Mouse (Mus musculus) thymus, adult 2 months (tissue): ENCODE data around the gene Cactin. TPM values are rescaled to one million over a fixed set of nuclear protein-coding genes. Genes with fewer than 3 reads are reported as not detected.
A peak's percentile ranks its signal among the peaks of the same experiment; 100 is the strongest.

Experiments used
- DNase-seq: peaks from one replicate; pipeline ENCODE4 v3.0.0; 2021
- H3K27ac ChIP-seq: fragments of 200-500 bp; 2 replicates; pipeline ENCODE4 v1.5.1; 2012; ENCODE audit warnings: low read length, control low read depth; ENCODE audit not compliant: control insufficient read depth, insufficient read depth
- H3K27me3 ChIP-seq: fragments of 200-500 bp; 2 replicates; pipeline ENCODE4 v1.6.1; 2012; ENCODE audit warnings: mild to moderate bottlenecking, low read length, moderate library complexity, mixed read lengths; ENCODE audit not compliant: control insufficient read depth, insufficient read depth
- H3K36me3 ChIP-seq: fragments of 200-500 bp; 2 replicates; pipeline ENCODE4 v1.6.1; 2012; ENCODE audit warnings: mild to moderate bottlenecking, low read length, moderate library complexity; ENCODE audit not compliant: control insufficient read depth, insufficient read depth
- H3K4me1 ChIP-seq: fragments of 200-500 bp; replicated peaks from 2 replicates; pipeline ENCODE4 v1.6.1; 2012; ENCODE audit warnings: low read length; ENCODE audit not compliant: control insufficient read depth, insufficient read depth
- H3K4me3 ChIP-seq: fragments of 200-500 bp; 2 replicates; pipeline ENCODE4 v1.5.1; 2012; ENCODE audit warnings: mild to moderate bottlenecking, low read length, control low read depth, moderate library complexity; ENCODE audit not compliant: control insufficient read depth, insufficient read depth
- CTCF ChIP-seq: fragments of 200-500 bp; IDR thresholded peaks from 2 replicates; pipeline ENCODE4 v1.5.1; 2012; ENCODE audit warnings: mild to moderate bottlenecking, control low read depth, low read length, moderate library complexity, borderline replicate concordance; ENCODE audit not compliant: control insufficient read depth, poor library complexity, insufficient read depth; ENCODE audit errors: extremely low read depth
- POLR2A ChIP-seq: fragments of 200-500 bp; IDR thresholded peaks from 2 replicates; pipeline ENCODE4 v1.6.1; 2012; ENCODE audit warnings: mild to moderate bottlenecking, low read length, control low read depth, moderate library complexity; ENCODE audit not compliant: control insufficient read depth, poor library complexity, insufficient read depth; ENCODE audit errors: extremely low read depth
- WGBS: fragments of 180-500 bp; shearing (Covaris S2); methylation state at CpG from one replicate; pipeline ENCODE4 v1.1.7; 2018; 5-methylcytosine and 5-hydroxymethylcytosine counted together
- polyA plus RNA-seq: library from polyadenylated mRNA; depleted of rRNA; stranded (reverse); fragments of >200 nt; gene quantifications from 2 replicates; pipeline ENCODE4 v1.2.3, GENCODE M21; 2012

The Cactin gene
- polyA plus RNA-seq, 1 experiment, result 89.3 TPM

GRCm38 (mm10) chr10:81316338-81317060 is 4.4 kb upstream of the Cactin start:
- peaks cover 30% of the 10 kb centered on the region for H3K36me3 ChIP-seq
- WGBS, result 85% methylated on average over 16 of the region's 16 CpGs
- H3K4me3 ChIP-seq, result no peak overlapping the region
- H3K27me3 ChIP-seq, result no peaks in the 10 kb centered on the region
- peaks cover 22% of the 10 kb centered on the region for H3K4me1 ChIP-seq
- no peak for DNase-seq
- H3K27ac ChIP-seq, result no peak overlapping the region
- TF ChIP-seq CTCF (peak; percentile 4; the same call in 1 of the 2 replicates), POLR2A (no peak)

- Histone ChIP-seq H3K4me1 (peaks cover 24% of the 10 kb centered on the region), H3K36me3 (peaks cover 23% of the 10 kb centered on the region), H3K27ac (no peak overlapping the region), H3K27me3 (no peaks in the 10 kb centered on the region), H3K4me3 (no peak overlapping the region)
- 70% methylated on average over 20 of the region's 20 CpGs for WGBS
- no peak for TF ChIP-seq POLR2A
- TF ChIP-seq CTCF, result no peak
- DNase-seq, result no peak
Observed at GRCm38 (mm10) chr10:81317273-81317672, 3.6 kb upstream of the Cactin start.

- DNase-seq, result no peak
- H3K36me3 ChIP-seq, result peaks cover 28% of the 10 kb centered on the region
- no peaks in the 10 kb centered on the region for H3K27me3 ChIP-seq
- H3K4me3 ChIP-seq, result no peak overlapping the region
- 93% methylated on average over 13 of the region's 13 CpGs for WGBS
- peaks cover 27% of the 10 kb centered on the region for H3K4me1 ChIP-seq
- TF ChIP-seq POLR2A (no peak), CTCF (no peak)
- no peak overlapping the region for H3K27ac ChIP-seq
Observed at GRCm38 (mm10) chr10:81318589-81319329, 2.1 kb upstream of the Cactin start.

GRCm38 (mm10) chr10:81319330-81319699 is 1.6 kb upstream of the Cactin start:
- 48% methylated on average over 8 of the region's 8 CpGs for WGBS
- Histone ChIP-seq H3K36me3 (peaks cover 33% of the 10 kb centered on the region), H3K4me1 (peaks cover 27% of the 10 kb centered on the region), H3K27me3 (no peaks in the 10 kb centered on the region), H3K4me3 (no peak overlapping the region), H3K27ac (peak overlapping the region; percentile 65)
- no peak for TF ChIP-seq POLR2A
- TF ChIP-seq CTCF, result no peak
- DNase-seq, result peak; percentile 52

- Histone ChIP-seq H3K27ac (peak overlapping the region; percentile 65), H3K4me3 (peak overlapping the region; percentile 47), H3K27me3 (no peaks in the 10 kb centered on the region), H3K4me1 (peaks cover 27% of the 10 kb centered on the region), H3K36me3 (peaks cover 36% of the 10 kb centered on the region)
- TF ChIP-seq CTCF, result no peak
- TF ChIP-seq POLR2A, result no peak
- WGBS, result 2% methylated on average over 38 of the region's 38 CpGs
- peak; percentile 96 for DNase-seq
Observed at GRCm38 (mm10) chr10:81319741-81320549, 958 bp upstream of the Cactin start.

GRCm38 (mm10) chr10:81321436-81321835 is 533 bp downstream of the Cactin start:
- under 1% methylated on average over 20 of the region's 20 CpGs for WGBS
- no peak for TF ChIP-seq CTCF
- no peak for TF ChIP-seq POLR2A
- Histone ChIP-seq H3K27me3 (no peaks in the 10 kb centered on the region), H3K36me3 (peaks cover 45% of the 10 kb centered on the region), H3K27ac (no peak overlapping the region), H3K4me1 (peaks cover 31% of the 10 kb centered on the region), H3K4me3 (peak overlapping the region; percentile 81)
- DNase-seq, result no peak
